Mouse (Mus musculus) midbrain, embryonic 10.5 days (tissue): ENCODE results near the gene Birc5. TPM values are rescaled to one million over a fixed set of nuclear protein-coding genes. Genes with fewer than 3 reads are reported as not detected.

ENCODE experiments used
- DNase-seq: peaks from one replicate; pipeline ENCODE4 v3.0.0-alpha.2; 2017; ENCODE audit warnings: low spot score
- H3K27ac ChIP-seq: fragments of 300-500 bp; sonication (generic); replicated peaks from 2 replicates; pipeline ENCODE4 v1.5.1; 2016; ENCODE audit warnings: mild to moderate bottlenecking
- H3K27me3 ChIP-seq: fragments of 300-500 bp; sonication (generic); 2 replicates; pipeline ENCODE4 v1.6.1; 2016; ENCODE audit warnings: low read depth, mild to moderate bottlenecking; ENCODE audit not compliant: poor library complexity, severe bottlenecking
- H3K36me3 ChIP-seq: fragments of 300-500 bp; sonication (generic); 2 replicates; pipeline ENCODE4 v1.6.1; 2016; ENCODE audit warnings: mild to moderate bottlenecking, moderate library complexity
- H3K4me1 ChIP-seq: fragments of 300-500 bp; sonication (generic); 2 replicates; pipeline ENCODE4 v1.6.1; 2016
- H3K4me3 ChIP-seq: fragments of 300-500 bp; sonication (generic); 2 replicates; pipeline ENCODE4 v1.5.1; 2016; ENCODE audit warnings: mild to moderate bottlenecking, moderate library complexity
- H3K9me3 ChIP-seq: fragments of 300-500 bp; sonication (generic); replicated peaks from 2 replicates; pipeline ENCODE4 v1.6.1; 2016; ENCODE audit warnings: mild to moderate bottlenecking
- WGBS: fragments of 180-500 bp; shearing (Covaris S2); methylation state at CpG from one replicate; pipeline ENCODE4 v1.1.7; 2016; 5-methylcytosine and 5-hydroxymethylcytosine counted together
- polyA plus RNA-seq: library from polyadenylated mRNA; unstranded; fragments of >200 nt; fragmentation: Nextera tagmentation; extraction: Ambion mirVana; gene quantifications from 2 replicates; pipeline ENCODE4 v1.2.1, GENCODE M21; 2016

The Birc5 gene
- polyA plus RNA-seq, 1 experiment from 2014 or later: 413 TPM

DNA sequence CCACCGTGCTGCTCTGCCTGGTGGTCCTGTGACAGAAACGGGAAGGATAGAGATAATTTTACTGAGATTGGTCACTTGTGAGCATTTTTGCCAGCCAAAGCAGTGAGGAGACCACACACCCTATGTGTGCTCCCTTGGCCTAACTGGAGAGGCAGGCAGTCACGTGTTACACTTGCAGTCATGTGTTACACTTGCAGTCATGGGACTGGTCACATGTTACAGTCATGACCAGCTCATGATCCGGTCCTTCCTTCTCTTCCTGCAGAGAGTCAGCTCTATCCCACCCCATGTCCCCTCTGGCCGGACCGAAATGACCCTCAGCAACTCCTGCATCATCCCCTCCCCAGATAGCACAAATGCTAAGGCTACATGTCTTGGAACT lies 31.9 kb downstream of the Birc5 start:
- no peak for DNase-seq
- 85% methylated on average over 6 of the region's 6 CpGs for WGBS
- no peak overlapping the region for H3K4me3 ChIP-seq
- no peak overlapping the region for H3K27ac ChIP-seq
- no peaks in the 10 kb centered on the region for H3K36me3 ChIP-seq
- peaks cover 49% of the 10 kb centered on the region for H3K4me1 ChIP-seq
- H3K9me3 ChIP-seq: no peaks in the 10 kb centered on the region
- H3K27me3 ChIP-seq: peaks cover 53% of the 10 kb centered on the region

DNA sequence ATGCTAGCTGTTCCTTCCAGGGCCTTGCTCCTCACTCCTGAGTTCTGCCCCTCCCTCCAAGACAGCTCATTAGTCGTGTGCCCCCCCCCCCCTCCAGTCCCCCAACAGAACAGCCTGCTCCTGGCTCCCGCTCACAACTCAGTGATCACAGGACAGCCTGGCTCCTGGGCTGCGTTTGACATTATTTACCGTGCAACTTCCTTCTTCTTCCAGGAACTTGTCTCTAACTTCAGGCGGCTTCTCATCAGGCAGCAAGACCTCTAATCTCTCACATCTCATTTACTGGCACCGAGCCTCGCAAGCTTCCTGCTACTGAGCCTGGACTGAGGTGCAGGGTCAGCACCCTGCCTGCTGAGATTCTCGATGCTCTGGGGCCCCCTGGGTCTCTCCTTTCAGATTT lies 32.7 kb downstream of the Birc5 start:
- Histone ChIP-seq H3K4me1 (peaks cover 48% of the 10 kb centered on the region), H3K27me3 (peaks cover 58% of the 10 kb centered on the region), H3K9me3 (no peaks in the 10 kb centered on the region), H3K4me3 (no peak overlapping the region), H3K27ac (peak overlapping the region; percentile 52; the same call in 1 of the 2 replicates), H3K36me3 (no peaks in the 10 kb centered on the region)
- no peak for DNase-seq
- 14% methylated on average over 8 of the region's 8 CpGs for WGBS

DNA sequence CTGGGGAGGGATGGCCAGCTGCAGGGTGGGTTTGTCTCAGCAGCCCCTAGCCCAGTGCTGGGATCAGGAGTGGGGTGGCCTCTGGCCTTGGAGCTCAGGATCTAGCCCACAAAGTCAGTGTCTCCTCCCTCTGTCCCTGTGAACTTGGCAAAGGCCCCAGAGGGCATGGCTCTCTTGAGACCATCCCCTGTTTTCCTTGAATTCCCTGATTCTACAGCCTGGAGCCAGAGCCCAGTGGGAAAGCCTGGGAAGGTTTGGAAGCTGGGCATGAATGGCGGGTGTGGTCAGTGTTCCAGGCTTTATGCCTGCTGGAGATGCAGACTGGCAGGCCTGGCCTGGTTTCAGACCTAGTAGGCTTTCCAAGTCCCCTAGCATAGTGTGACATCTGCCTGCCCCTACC lies 33.2 kb downstream of the Birc5 start:
- H3K27me3 ChIP-seq: peaks cover 62% of the 10 kb centered on the region

GRCm38 (mm10) chr11:117886000-117886399 lies 36.9 kb downstream of the Birc5 start:
- no peak for DNase-seq
- H3K4me1 ChIP-seq: peaks cover 58% of the 10 kb centered on the region
- H3K27ac ChIP-seq: no peak overlapping the region
- WGBS: 59% methylated on average over 5 of the region's 5 CpGs
- H3K27me3 ChIP-seq: peaks cover 77% of the 10 kb centered on the region
- H3K9me3 ChIP-seq: no peaks in the 10 kb centered on the region
- no peaks in the 10 kb centered on the region for H3K36me3 ChIP-seq
- no peak overlapping the region for H3K4me3 ChIP-seq

More for the DNA sequence above, 33.2 kb downstream of the Birc5 start:
- Histone ChIP-seq H3K27ac (peak overlapping the region; percentile 52; the same call in 1 of the 2 replicates), H3K4me1 (peaks cover 48% of the 10 kb centered on the region), H3K4me3 (no peak overlapping the region), H3K36me3 (no peaks in the 10 kb centered on the region), H3K9me3 (no peaks in the 10 kb centered on the region)
- WGBS: 73% methylated on average over 1 of the region's 1 CpGs
- DNase-seq: no peak

DNA sequence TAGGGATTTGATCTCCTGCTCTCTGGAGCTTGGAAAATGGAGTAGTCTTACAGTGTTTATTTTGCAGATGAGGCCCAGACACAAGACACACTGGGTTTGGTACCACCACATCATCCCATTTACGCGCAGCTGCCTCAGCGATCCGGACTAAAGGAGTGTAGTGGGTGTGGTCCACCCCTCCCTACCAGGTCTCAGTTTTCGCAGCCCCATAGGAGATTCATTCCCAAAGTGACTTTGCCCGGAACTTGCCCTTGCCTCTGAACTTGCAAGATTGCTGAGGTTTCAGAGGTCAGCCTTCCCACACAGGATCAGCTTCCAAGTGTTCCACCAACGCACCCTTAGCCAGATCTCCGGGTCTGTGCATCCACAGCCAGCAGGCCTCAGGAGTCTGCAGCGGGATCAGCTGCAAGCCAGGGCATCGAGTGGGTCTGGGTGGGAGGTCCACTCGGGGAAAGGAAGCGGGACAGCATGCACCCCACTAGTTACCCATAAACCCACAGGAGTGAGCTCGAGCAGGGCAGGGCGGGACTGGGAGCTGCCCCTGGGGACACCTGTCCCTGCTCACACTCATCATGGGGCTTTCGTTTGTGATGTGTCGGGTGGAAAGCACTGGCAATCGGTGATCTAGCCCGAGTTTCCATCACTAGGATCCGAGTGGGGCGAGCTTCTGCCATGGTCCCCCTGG lies 39.3 kb downstream of the Birc5 start:
- Histone ChIP-seq H3K4me1 (peaks cover 40% of the 10 kb centered on the region), H3K36me3 (no peaks in the 10 kb centered on the region), H3K27me3 (peaks cover 83% of the 10 kb centered on the region), H3K4me3 (peak overlapping the region; percentile 48), H3K9me3 (no peaks in the 10 kb centered on the region), H3K27ac (peak overlapping the region; percentile 80)
- WGBS: 9% methylated on average over 20 of the region's 20 CpGs
- peak; percentile 37 for DNase-seq

DNA sequence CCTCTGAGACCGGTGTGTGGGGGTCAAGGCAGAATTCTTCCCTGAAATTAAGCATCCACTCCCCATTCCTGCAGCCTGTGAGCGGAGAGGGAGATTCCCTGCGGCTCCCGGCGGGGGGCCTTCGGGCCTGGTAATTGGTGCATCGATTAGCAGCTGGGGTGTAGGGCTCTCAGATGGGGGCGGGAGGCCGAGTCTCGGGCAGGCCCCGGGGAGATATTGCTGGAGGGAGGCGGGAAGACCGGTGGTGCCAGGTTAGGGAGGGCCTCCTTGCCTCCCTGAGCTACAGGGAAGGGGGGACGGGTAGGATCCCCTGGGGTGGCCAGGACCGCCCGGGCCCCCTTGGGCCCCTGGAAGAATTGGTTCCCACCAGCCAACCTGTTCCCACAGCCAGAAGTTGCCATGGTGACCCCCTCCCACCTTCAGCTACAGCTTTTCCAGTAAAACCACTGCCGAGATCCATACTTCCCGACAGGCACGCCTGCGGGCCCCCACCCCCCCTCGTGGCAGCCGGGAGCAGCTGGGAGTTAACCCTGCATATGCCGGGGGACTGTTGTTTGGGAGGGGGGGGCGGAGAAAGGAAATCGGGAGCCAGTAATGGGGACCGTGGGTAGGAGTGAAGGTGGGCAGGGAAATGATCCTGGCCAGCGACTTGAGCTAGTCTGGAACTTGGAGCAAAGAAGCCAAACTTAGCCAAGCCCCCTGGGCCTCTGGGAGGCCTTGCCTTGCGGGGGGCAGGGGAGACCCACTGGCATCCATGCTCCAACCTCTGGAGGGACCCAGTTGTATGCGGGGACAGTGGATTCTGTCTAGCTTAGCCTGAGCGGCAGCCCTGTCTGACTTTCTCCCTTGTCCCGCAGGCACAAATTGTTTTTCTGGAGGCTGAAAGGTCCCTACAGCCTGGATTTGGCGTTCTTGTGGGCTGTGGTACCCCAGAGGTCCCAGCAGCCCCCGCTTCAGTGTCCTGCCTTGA lies 40.1 kb downstream of the Birc5 start:
- H3K9me3 ChIP-seq: no peaks in the 10 kb centered on the region
- H3K4me1 ChIP-seq: peaks cover 36% of the 10 kb centered on the region
- peaks cover 83% of the 10 kb centered on the region for H3K27me3 ChIP-seq
- peak overlapping the region; percentile 80 for H3K27ac ChIP-seq
- 1% methylated on average over 33 of the region's 33 CpGs for WGBS
- peak; percentile 60 for DNase-seq
- no peaks in the 10 kb centered on the region for H3K36me3 ChIP-seq
- H3K4me3 ChIP-seq: peak overlapping the region; percentile 48

GRCm38 (mm10) chr11:117889887-117890340 lies 40.9 kb downstream of the Birc5 start:
- H3K36me3 ChIP-seq: no peaks in the 10 kb centered on the region
- H3K4me1 ChIP-seq: peaks cover 36% of the 10 kb centered on the region
- H3K27ac ChIP-seq: peak overlapping the region; percentile 80
- H3K27me3 ChIP-seq: peaks cover 75% of the 10 kb centered on the region
- WGBS: 2% methylated on average over 11 of the region's 11 CpGs
- peak overlapping the region; percentile 48 for H3K4me3 ChIP-seq
- H3K9me3 ChIP-seq: no peaks in the 10 kb centered on the region
- peak; percentile 41 for DNase-seq

GRCm38 (mm10) chr11:117890519-117891282 lies 41.6 kb downstream of the Birc5 start:
- 18% methylated on average over 13 of the region's 13 CpGs for WGBS
- Histone ChIP-seq H3K4me1 (peaks cover 36% of the 10 kb centered on the region), H3K4me3 (peak overlapping the region; percentile 48), H3K27me3 (peaks cover 72% of the 10 kb centered on the region), H3K9me3 (no peaks in the 10 kb centered on the region), H3K36me3 (no peaks in the 10 kb centered on the region), H3K27ac (peak overlapping the region; percentile 80)
- peak; percentile 51 for DNase-seq

DNA sequence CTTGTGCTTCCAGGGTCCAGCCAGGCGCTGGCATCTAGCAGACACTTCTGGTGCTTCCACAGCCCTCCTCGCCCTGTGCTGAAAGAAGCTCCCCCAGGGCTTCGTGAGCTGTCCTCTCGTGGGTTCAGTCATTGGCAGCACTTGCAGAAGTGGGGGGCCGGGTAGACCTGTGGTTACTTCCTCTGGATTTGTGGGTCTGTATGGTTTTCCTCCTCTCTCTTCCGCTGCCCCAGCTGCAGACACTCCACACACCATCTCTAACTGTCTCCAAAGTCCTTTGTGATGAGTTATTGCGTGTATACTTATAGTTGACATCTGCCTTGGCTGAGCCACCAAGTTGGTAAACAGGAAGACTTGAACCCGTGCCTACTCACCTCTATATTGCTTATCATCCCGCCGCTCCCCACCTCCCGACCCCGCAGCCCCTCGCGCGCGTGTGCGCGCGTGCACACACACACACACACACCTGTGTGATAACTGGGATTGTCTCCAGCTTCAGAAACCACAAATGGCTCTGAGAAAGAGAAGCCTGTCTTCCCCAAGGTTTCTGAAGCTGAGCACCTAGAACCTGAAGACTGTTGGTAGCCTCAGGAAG lies 42.6 kb downstream of the Birc5 start:
- Histone ChIP-seq H3K36me3 (no peaks in the 10 kb centered on the region), H3K27ac (no peak overlapping the region), H3K4me1 (peaks cover 36% of the 10 kb centered on the region), H3K4me3 (no peak overlapping the region), H3K27me3 (peaks cover 69% of the 10 kb centered on the region), H3K9me3 (no peaks in the 10 kb centered on the region)
- 93% methylated on average over 19 of the region's 19 CpGs for WGBS
- DNase-seq: no peak

DNA sequence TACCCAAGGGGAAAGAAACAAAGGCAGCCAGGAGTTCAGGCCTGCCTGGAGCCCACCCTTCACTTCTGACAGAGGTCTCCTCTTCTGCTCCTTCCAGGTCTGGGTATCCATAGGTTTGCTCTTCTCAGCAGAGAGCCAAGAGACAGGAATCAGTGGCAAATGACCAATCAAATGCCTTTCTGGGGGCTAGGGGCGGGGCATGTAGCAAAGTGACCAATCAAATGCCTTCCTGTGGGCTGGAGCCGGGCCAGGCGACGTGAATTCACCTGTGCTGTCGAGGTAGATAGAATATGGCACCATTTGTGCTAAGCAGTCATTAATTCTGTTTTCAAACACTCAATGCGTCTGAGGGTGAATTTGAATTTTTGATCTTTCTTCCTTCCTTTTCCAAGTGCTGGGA lies 43.1 kb downstream of the Birc5 start:
- H3K4me3 ChIP-seq: no peak overlapping the region
- H3K9me3 ChIP-seq: no peaks in the 10 kb centered on the region
- H3K27ac ChIP-seq: no peak overlapping the region
- 49% methylated on average over 6 of the region's 6 CpGs for WGBS
- no peaks in the 10 kb centered on the region for H3K36me3 ChIP-seq
- H3K4me1 ChIP-seq: peaks cover 36% of the 10 kb centered on the region
- peaks cover 63% of the 10 kb centered on the region for H3K27me3 ChIP-seq
- no peak for DNase-seq

DNA sequence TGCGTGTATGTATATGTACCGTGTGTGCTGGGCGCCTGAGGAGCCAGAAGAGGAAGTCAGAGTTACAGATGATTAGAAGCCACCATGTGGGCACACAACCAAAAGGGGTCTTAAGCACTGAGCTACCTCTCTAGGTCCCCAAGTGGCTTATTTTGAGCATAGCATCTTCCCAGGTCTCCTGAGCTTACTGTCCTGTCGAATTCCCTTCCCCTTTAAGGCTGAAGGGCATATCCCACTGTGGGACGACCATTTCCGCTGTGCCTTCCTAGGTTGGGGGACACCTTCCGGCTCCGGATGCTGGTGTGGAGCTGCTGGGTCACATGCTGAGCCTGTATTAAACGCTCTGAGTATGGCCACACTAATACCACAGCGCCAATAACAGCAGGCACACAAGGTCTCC lies 45.6 kb downstream of the Birc5 start:
- no peak for DNase-seq
- H3K27ac ChIP-seq: no peak overlapping the region
- H3K9me3 ChIP-seq: no peaks in the 10 kb centered on the region
- WGBS: 71% methylated on average over 10 of the region's 10 CpGs
- H3K27me3 ChIP-seq: peaks cover 40% of the 10 kb centered on the region
- H3K36me3 ChIP-seq: no peaks in the 10 kb centered on the region
- peaks cover 18% of the 10 kb centered on the region for H3K4me1 ChIP-seq
- no peak overlapping the region for H3K4me3 ChIP-seq

DNA sequence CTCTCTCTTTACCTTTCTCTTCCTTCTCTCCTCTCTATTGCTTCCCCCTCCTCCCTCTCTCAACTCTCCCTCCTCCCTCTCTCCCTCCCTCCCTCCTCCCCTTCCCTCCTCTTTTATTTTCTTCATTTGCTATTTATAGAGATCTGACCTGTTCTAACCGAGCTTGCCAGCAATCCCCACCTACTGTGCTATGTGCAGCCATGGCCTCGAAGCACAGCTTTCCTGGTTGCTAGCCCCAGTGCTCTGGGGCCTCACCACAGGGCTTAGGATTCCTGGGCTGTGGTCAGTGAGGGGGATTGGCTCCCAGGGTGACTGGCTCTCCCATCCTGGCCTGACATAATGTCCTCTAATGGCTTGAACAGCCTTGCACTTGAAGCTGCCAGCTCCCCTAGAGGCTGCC lies 47.5 kb downstream of the Birc5 start:
- H3K27ac ChIP-seq: no peak overlapping the region
- 49% methylated on average over 2 of the region's 2 CpGs for WGBS
- H3K27me3 ChIP-seq: peaks cover 22% of the 10 kb centered on the region
- no peak overlapping the region for H3K4me3 ChIP-seq
- DNase-seq: no peak
- H3K9me3 ChIP-seq: no peaks in the 10 kb centered on the region
- no peaks in the 10 kb centered on the region; the same call in none of the 2 replicates for H3K4me1 ChIP-seq
- H3K36me3 ChIP-seq: no peaks in the 10 kb centered on the region
